Mouse (Mus musculus) adrenal gland, adult 2 months (tissue): Measurements from ENCODE around the gene Ypel4. TPM values are rescaled to one million over a fixed set of nuclear protein-coding genes. Genes with fewer than 3 reads are reported as not detected.

Source experiments
- DNase-seq: peaks from one replicate; pipeline ENCODE4 v3.0.0; 2021
- long read RNA-seq: library from polyadenylated mRNA; stranded (forward); transcript quantifications from one replicate; pipeline ENCODE4 v2.0.0, GENCODE M21; 2021
- polyA plus RNA-seq: library from polyadenylated mRNA; depleted of rRNA; stranded (reverse); fragments of >200 nt; gene quantifications from 2 replicates; pipeline ENCODE4 v1.2.3, GENCODE M21; 2012; rRNA removed
- total RNA-seq, 2 experiments: library from RNA; stranded (reverse); gene quantifications; 2 replicates each; pipeline ENCODE4 v1.2.3; 2021

Ypel4 gene
- total RNA-seq (1 to 10 TPM; 3.8 to 7.2 TPM), polyA plus RNA-seq (9.8 and 17.2 TPM in 2 replicates)
- long read RNA-seq, result 0 reads

- DNase-seq, result peak; percentile 80
These were observed at the start of gene Ypel4 for GRCm38 (mm10) chr2:84733579-84734300. Gene Ypel4, plus strand, starts transcription at chr2:84734058.

GRCm38 (mm10) chr2:84688080-84688844 lies 45.6 kb upstream of the Ypel4 start:
- no peak for DNase-seq

- DNase-seq, result no peak
These were observed 43.8 kb upstream of the Ypel4 start for GRCm38 (mm10) chr2:84690050-84690449.

GRCm38 (mm10) chr2:84695007-84695695 lies 38.7 kb upstream of the Ypel4 start:
- DNase-seq, result no peak

- DNase-seq, result no peak
These were observed 30.4 kb upstream of the Ypel4 start for GRCm38 (mm10) chr2:84703497-84703896.

- DNase-seq, result no peak
These were observed 29.5 kb upstream of the Ypel4 start for GRCm38 (mm10) chr2:84704329-84704728.

- no peak for DNase-seq
These were observed 28.6 kb upstream of the Ypel4 start for GRCm38 (mm10) chr2:84705295-84705694.

- no peak for DNase-seq
These were observed 26.3 kb upstream of the Ypel4 start for GRCm38 (mm10) chr2:84707523-84707922.

- DNase-seq, result no peak
These were observed 22.0 kb upstream of the Ypel4 start for GRCm38 (mm10) chr2:84711898-84712297.

- no peak for DNase-seq
These were observed 19.4 kb upstream of the Ypel4 start for GRCm38 (mm10) chr2:84714422-84714810.

GRCm38 (mm10) chr2:84714811-84715561 lies 18.9 kb upstream of the Ypel4 start, which contains the start of gene Zdhhc5:
Gene Zdhhc5, minus strand, starts transcription at chr2:84715180.
- DNase-seq, result peak; percentile 99

- peak; percentile 80 for DNase-seq
These were observed 18.1 kb upstream of the Ypel4 start for GRCm38 (mm10) chr2:84715562-84716361.

- no peak for DNase-seq
These were observed 17.2 kb upstream of the Ypel4 start for GRCm38 (mm10) chr2:84716423-84717355.

- DNase-seq, result no peak
These were observed 16.5 kb upstream of the Ypel4 start for GRCm38 (mm10) chr2:84717357-84717756.

GRCm38 (mm10) chr2:84720718-84721117 lies 13.1 kb upstream of the Ypel4 start:
- no peak for DNase-seq

- DNase-seq, result no peak
These were observed 12.7 kb upstream of the Ypel4 start for GRCm38 (mm10) chr2:84721182-84721581.

- DNase-seq, result no peak
These were observed 10.0 kb upstream of the Ypel4 start for GRCm38 (mm10) chr2:84723856-84724255.

GRCm38 (mm10) chr2:84725770-84726169 lies 8.1 kb upstream of the Ypel4 start:
- no peak for DNase-seq

- DNase-seq, result no peak
These were observed 7.1 kb upstream of the Ypel4 start for GRCm38 (mm10) chr2:84726716-84727115.
